Mouse (Mus musculus): ENCODE measurements around the gene Cat.
A peak's percentile ranks its signal among the peaks of the same experiment; 100 is the strongest.

Gene Cat

GRCm38 (mm10) chr2:103484617-103485401, at the start of gene Cat:
Gene Cat, minus strand, starts transcription at chr2:103485160.
- peak; percentile 98 for DNase-seq

DNA sequence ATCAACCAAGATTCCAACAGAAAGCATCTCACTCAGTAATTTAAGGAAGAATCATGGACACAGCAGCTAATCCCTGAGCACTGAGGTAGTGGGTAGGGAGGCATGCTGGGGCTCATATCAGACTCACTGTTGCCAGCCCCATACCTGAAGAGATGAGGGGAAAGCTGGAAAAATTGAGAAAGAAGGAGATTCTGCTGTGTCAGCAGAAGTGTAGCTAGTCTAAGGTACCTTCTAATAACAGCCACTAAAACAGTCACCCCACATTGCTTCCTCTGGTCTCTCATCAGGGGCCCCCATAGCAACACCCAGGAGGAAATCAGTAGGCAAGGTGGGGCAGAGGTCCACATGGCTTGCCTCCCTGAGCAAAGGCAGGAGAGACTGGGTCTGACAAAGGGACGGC, 40.6 kb upstream of the Cat start:
- DNase-seq = no peak

- DNase-seq = no peak
Observed at GRCm38 (mm10) chr2:103516472-103516871, 31.5 kb upstream of the Cat start.

DNA sequence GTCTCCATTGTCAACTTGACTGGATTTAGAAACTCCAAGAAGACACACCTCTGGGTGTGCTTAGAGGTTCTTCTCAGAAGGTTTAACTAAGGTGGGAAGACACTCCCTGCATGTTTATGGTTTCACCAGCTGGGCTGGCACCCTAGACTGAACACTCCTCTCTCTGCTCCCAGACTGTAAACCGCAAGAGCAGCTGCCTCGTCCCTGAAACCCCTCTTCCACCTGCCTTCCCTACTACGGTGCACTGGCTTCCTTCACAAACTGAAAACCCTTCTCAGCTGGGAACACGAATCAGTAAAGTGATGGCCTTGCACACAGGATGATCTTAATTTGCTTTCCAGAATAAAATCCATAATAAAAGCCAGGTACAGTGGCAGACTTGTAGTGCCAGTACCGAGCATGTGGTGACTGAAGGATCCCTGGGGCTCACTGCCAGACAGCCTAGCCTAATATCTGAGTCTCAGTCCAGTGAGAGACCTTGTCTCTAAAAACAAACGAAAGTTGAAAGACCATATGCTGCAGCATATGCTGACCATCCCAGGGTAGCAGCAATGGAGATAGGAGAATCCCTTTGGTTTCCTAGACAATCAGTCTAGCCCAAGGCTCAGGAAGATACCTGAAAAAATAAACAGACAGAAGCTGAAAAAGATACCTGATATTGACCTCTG, 30.7 kb upstream of the Cat start:
- no peak for DNase-seq

- DNase-seq = no peak
Observed at GRCm38 (mm10) chr2:103512066-103512795, 27.3 kb upstream of the Cat start.

GRCm38 (mm10) chr2:103511631-103512030, 26.7 kb upstream of the Cat start:
- no peak for DNase-seq

GRCm38 (mm10) chr2:103511042-103511441, 26.1 kb upstream of the Cat start:
- no peak for DNase-seq

- DNase-seq = no peak
Observed at GRCm38 (mm10) chr2:103507651-103508050, 22.7 kb upstream of the Cat start.

DNA sequence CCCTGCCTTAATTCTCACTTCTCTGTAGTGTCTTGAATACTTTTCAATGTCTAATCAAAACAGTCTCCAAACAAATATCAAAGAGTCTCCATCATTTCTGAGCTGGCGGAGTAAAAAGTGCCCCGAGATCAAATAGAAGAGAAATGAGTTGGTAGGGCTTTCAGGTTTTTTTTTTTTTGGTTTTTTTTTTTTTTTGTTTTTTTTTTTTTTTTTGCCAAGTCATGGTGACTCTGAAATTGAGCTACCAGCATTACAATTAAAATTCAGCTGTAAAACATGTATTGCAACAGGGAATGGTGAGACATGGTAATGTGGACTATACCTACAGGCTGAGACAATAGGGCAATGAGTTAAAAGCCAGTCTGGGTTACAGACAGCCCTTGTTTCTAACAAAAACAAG, 21.0 kb upstream of the Cat start:
- no peak for DNase-seq

GRCm38 (mm10) chr2:103504463-103504862, 19.5 kb upstream of the Cat start:
- DNase-seq = no peak

- no peak for DNase-seq
Observed at GRCm38 (mm10) chr2:103500769-103501168, 15.8 kb upstream of the Cat start.

DNA sequence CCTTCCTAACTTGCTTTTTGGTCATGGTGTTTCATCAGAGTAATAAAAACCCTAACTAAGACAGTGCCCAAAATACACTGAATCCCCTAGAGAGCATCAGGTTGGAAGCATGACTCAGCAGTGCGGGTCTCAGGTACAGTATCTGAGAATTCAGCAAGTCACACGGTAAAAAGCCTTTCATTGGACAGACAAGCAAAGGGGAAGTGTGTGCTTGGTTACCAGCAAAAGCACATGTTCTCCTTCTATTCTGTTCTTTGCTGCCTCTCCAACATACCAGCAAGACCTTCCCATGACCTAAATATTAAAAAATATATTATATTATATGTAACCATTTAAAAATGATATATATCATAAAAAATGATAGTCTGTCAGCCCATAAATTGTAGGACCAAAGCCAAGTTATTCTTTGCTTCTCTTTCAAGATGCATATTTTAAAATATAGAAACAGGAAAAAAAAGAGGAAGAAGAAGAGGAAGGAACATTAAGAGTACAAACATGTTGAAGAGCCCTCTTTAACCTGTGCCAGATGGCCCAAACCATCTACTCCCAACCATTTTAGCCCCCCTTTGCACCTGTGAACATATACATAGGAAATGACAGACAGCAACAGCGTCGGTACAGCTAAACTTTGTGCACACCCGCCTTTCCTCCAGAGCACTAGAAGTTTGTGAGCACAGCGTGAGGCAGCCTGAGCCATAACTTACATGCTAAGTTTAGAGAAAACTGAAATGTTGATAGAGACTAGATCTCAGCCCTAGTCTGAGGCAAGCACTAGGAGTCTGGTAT, 10.9 kb upstream of the Cat start:
- DNase-seq = no peak

DNA sequence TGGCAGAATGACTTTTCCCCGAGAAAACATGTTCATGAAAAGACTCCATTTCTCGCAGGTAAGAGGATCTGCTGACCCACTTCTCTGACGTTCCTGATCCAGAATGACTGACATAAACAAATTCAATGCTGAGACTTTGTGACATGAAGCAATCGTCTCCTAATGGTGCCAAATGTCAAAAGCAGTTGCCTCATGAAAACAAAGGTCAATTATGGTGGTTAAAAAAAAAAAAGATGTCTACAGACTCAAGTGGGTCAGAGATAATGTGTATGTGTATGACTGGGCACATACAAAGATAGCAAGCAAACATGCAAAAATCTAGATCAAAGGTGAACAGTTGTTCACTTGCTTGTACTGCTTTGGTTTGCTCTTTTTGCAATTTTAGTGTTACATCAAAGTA, 8.9 kb upstream of the Cat start:
- no peak for DNase-seq

- DNase-seq = no peak
Observed at GRCm38 (mm10) chr2:103492526-103492925, 7.6 kb upstream of the Cat start.

- peak; percentile 46 for DNase-seq
Observed at GRCm38 (mm10) chr2:103483986-103484520, 907 bp downstream of the Cat start.

GRCm38 (mm10) chr2:103483289-103483985, 1.5 kb downstream of the Cat start:
- no peak for DNase-seq

- DNase-seq = no peak
Observed at GRCm38 (mm10) chr2:103481314-103482231, 3.4 kb downstream of the Cat start.

DNA sequence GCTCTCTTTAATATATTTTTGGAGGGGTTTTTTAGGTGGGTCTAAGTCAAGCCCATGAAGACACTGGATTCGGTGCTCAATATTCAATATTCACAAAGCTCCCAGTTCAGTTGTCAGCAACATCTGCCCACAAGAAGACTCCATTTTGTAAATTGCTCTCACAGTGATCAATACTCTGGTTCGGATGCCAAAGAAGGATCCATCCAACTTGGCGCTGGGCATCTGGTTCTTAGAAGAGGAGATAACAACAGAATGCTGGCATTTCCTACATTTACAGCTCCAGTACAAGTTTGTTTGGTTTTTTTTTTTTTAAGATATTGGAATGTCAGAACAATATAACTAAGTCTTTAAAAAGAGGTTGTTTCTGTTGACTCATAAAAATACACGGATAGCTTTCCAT, 4.1 kb downstream of the Cat start:
- DNase-seq = no peak

DNA sequence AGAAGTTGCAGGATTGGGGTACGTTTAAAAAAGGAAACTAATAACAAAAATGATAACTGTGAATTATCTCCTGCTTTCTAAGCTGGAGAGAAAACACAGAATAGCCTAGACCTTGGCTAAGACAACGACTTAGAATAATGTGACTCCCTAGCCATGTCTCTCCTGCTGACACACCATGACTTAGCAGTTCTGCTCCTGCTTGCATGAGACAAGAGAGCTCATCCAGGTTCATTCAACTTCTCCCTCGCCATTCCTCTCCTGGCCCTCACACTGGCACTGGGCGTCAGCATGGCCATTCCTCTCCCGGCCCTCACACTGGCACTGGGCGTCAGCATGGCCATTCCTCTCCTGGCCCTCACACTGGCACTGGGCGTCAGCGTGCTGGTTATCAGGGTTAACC, 4.7 kb downstream of the Cat start:
- peak; percentile 86 for DNase-seq

- DNase-seq = no peak
Observed at GRCm38 (mm10) chr2:103478326-103478725, 6.6 kb downstream of the Cat start.

- no peak for DNase-seq
Observed at GRCm38 (mm10) chr2:103477456-103477855, 7.5 kb downstream of the Cat start.
